Mouse (Mus musculus): Measurements from ENCODE around the gene Pus3.
"Not testable (repeated sequence)": the region's sequence is repeated elsewhere in the genome, so short reads cannot be mapped to it uniquely, and the experiment has no call there.

Gene Pus3

GRCm38 (mm10) chr9:35546745-35547144 is 11.7 kb upstream of the Pus3 start:
- no peak for DNase-seq

GRCm38 (mm10) chr9:35548455-35548854 is 9.9 kb upstream of the Pus3 start:
- DNase-seq = no peak

GRCm38 (mm10) chr9:35556494-35557102 is 1.8 kb upstream of the Pus3 start:
- no peak for DNase-seq

- peak; percentile 79 for DNase-seq
These were observed 855 bp downstream of the Pus3 start for GRCm38 (mm10) chr9:35559009-35559890.

GRCm38 (mm10) chr9:35561076-35561475 is 2.7 kb downstream of the Pus3 start:
- no peak for DNase-seq

GRCm38 (mm10) chr9:35561583-35561982 is 3.2 kb downstream of the Pus3 start:
- no peak for DNase-seq

- DNase-seq = no peak
These were observed 6.3 kb downstream of the Pus3 start for GRCm38 (mm10) chr9:35564536-35565240.

- no peak for DNase-seq
These were observed 9.6 kb downstream of the Pus3 start for GRCm38 (mm10) chr9:35567995-35568394.

GRCm38 (mm10) chr9:35569571-35570534 is 11.5 kb downstream of the Pus3 start, which contains the start of the genes Pate2 and Hyls1:
TSS of gene Pate2 (plus strand) at chr9:35570284.
TSS of gene Hyls1 (minus strand) at chr9:35570398.
- peak; percentile 92 for DNase-seq

GRCm38 (mm10) chr9:35570663-35571062 is 12.3 kb downstream of the Pus3 start:
- DNase-seq = no peak

GRCm38 (mm10) chr9:35574416-35574815 is 16.0 kb downstream of the Pus3 start:
- DNase-seq = no peak

GRCm38 (mm10) chr9:35587674-35588073 is 29.3 kb downstream of the Pus3 start:
- no peak for DNase-seq

- peak; percentile 16 for DNase-seq
These were observed 34.5 kb downstream of the Pus3 start for GRCm38 (mm10) chr9:35592903-35593302.

GRCm38 (mm10) chr9:35607647-35608405 is 49.4 kb downstream of the Pus3 start:
- no peak for DNase-seq

GRCm38 (mm10) chr9:35611841-35612240 is 53.4 kb downstream of the Pus3 start, which contains the start of gene Pate4:
TSS of gene Pate4 (minus strand) at chr9:35611941.
- no peak for DNase-seq

- DNase-seq = no peak
These were observed 55.6 kb downstream of the Pus3 start for GRCm38 (mm10) chr9:35614005-35614404.

- DNase-seq = not testable (repeated sequence)
These were observed 58.4 kb downstream of the Pus3 start for GRCm38 (mm10) chr9:35616784-35617183.
